Mouse (Mus musculus) frontal cortex, postnatal 25 days (tissue): ENCODE data around the gene Tra2a.

Experiments used
- DNase-seq, 2 experiments: peaks; one replicate each; pipeline ENCODE4 v3.0.0; 2022; ENCODE audit warnings: low spot score in 2 of 2

Tra2a gene

GRCm38 (mm10) chr6:49236331-49236730 lies 27.5 kb downstream of the Tra2a start:
- peak; percentile 100 for DNase-seq

- no peak for DNase-seq
Measured at GRCm38 (mm10) chr6:49233356-49233755, 30.5 kb downstream of the Tra2a start.

- DNase-seq = no peak
Measured at GRCm38 (mm10) chr6:49228126-49228679, 35.6 kb downstream of the Tra2a start.

- no peak for DNase-seq
Measured at GRCm38 (mm10) chr6:49227184-49227735, 36.6 kb downstream of the Tra2a start.

- no peak for DNase-seq
Measured at GRCm38 (mm10) chr6:49225728-49226123, 38.1 kb downstream of the Tra2a start.

- DNase-seq = no peak
Measured at GRCm38 (mm10) chr6:49224923-49225727, 38.7 kb downstream of the Tra2a start.

GRCm38 (mm10) chr6:49221906-49222305 lies 41.9 kb downstream of the Tra2a start:
- DNase-seq = no peak

- DNase-seq = no peak
Measured at GRCm38 (mm10) chr6:49219920-49220604, 43.8 kb downstream of the Tra2a start.

GRCm38 (mm10) chr6:49219001-49219560 lies 44.8 kb downstream of the Tra2a start:
- DNase-seq = no peak

- DNase-seq = no peak
Measured at GRCm38 (mm10) chr6:49218275-49218802, 45.5 kb downstream of the Tra2a start.

GRCm38 (mm10) chr6:49217581-49218274 lies 46.1 kb downstream of the Tra2a start:
- peak in 1 of 2 experiments; percentile 22 for DNase-seq

GRCm38 (mm10) chr6:49216811-49217542 lies 46.9 kb downstream of the Tra2a start:
- no peak for DNase-seq

- DNase-seq = peak in 1 of 2 experiments; percentile 5
Measured at GRCm38 (mm10) chr6:49215748-49216585, 47.9 kb downstream of the Tra2a start.

GRCm38 (mm10) chr6:49214928-49215747 lies 48.7 kb downstream of the Tra2a start, which contains the start of gene Igf2bp3:
Igf2bp3 (minus strand) TSS chr6:49214957.
- DNase-seq = no peak

- no peak for DNase-seq
Measured at GRCm38 (mm10) chr6:49214086-49214927, 49.5 kb downstream of the Tra2a start.

- DNase-seq = no peak
Measured at GRCm38 (mm10) chr6:49213581-49214085, 50.2 kb downstream of the Tra2a start.

- DNase-seq = no peak
Measured at GRCm38 (mm10) chr6:49212931-49213580, 50.8 kb downstream of the Tra2a start.
